Mouse (Mus musculus) CD4-positive, CD25-positive, alpha-beta regulatory T cell, adult 2 months (primary cell): Measurements from ENCODE around the gene Anapc16.

Experiments
- DNase-seq: peaks from one replicate; pipeline ENCODE4 v3.0.0-alpha.2; 2012; ENCODE audit warnings: low read depth, low spot score

The Anapc16 gene

DNA sequence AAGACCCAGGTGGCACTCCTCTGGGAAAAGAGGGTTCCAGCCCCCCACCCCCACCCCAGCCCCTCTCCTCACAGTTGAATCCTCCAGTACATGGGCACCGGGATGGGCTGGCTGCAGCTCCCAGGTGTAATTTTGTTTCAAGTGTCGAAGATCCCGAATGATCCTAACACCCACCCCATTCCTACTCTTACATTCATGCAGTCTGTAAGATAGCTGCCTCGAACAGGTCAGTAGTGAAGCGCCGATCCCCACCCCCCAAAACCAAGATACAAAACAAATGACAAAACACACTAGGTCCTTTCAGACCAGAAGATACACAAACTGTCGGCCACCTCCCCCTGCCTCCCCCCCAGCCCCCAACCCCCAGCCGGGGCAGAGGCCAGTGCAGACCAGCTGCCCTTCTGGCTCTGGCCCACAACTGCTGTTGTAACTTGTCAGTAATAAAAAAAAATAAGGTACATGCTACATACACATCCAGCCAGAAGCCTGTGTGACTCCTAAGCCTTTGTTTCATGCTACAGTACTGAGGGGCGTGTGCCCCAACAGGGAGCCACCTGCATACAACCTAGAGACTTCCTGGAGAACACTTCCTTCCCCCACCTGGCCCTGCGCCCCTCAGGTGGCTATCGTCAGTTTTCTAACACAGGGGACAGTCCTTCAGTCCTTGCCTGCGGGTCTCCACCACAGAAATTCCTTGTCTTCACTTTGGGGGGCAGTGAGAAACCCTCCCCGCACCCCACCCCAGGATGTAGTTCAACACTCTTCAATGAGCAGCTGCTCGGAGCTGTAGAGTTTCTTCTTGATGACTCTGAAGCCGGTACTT is 52.9 kb downstream of the Anapc16 start:
- DNase-seq = peak; percentile 45

- no peak for DNase-seq
These were observed 53.7 kb downstream of the Anapc16 start for GRCm38 (mm10) chr10:59949255-59949648.

GRCm38 (mm10) chr10:59948363-59949254 is 54.3 kb downstream of the Anapc16 start:
- DNase-seq = no peak

DNA sequence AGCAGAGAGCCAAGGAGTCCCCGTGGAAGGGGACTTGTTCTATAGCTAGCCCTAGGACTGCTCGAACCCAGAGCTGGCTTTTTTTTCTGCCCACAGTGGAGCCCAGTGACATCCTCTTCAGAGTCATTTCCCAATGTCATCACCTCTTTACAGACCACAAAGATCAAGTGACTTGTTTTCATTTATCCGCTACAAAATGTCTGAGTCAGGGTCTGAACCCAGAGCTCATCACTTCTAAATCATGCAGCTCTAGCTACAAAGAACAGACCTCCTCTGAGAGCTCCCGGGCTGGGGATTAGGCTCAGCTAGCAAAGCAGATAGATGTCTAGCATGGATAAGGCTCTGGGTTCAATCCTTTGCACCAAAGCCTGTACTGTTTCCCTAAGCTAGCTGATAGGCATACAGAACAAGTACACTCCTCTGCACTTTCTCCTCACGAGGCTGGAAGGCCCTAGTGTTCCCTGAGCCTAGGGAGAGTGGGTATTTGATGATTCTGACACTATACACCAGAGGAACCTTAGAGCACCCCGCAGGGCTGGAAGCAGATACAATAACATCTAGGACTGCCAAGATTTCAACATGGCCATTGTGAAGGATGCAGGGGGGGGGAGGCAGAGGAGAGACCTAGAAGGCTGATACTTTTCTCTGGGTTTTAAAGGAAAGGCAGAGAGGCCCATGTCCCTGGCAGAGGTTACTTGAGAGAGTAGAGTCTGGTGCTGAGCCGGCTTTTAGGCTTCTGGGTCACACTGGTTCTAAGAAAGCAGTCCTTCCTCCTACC is 55.5 kb downstream of the Anapc16 start:
- DNase-seq = peak; percentile 52

GRCm38 (mm10) chr10:59946362-59946761 is 56.6 kb downstream of the Anapc16 start:
- DNase-seq = no peak

GRCm38 (mm10) chr10:59945416-59945815 is 57.5 kb downstream of the Anapc16 start:
- DNase-seq = no peak

- DNase-seq = no peak
These were observed 59.4 kb downstream of the Anapc16 start for GRCm38 (mm10) chr10:59943421-59943989.

- DNase-seq = no peak
These were observed 60.0 kb downstream of the Anapc16 start for GRCm38 (mm10) chr10:59942847-59943420.

DNA sequence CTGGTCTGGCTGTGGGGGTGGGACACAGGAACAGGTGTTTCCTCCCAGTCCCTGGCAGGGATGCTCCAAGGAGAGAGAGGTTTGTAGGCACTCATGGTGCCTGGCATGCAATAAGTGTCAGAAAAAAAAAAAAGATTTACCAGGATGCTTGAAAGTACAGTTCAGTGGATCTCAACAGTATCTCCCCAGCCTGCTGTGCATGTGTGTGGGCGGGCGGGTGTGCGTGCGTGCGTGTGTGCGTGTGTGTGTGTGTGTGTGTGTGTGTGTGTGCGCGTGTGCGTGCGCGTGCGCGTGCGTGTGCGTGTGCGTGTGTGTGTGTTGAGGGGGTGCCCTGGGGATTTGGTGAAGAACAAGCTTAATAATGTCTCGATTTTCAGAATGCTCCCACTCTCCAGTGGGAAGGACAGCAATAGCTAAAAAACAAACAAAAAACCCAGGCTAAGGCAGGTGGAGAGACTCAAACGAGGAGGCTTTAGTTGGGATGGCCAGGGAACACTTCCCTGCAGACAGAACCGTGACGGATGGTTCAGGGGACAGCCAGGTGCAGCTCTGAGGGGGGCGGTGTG is 60.6 kb downstream of the Anapc16 start:
- peak; percentile 52 for DNase-seq

GRCm38 (mm10) chr10:59939081-59939480 is 63.9 kb downstream of the Anapc16 start:
- DNase-seq = peak; percentile 55

DNA sequence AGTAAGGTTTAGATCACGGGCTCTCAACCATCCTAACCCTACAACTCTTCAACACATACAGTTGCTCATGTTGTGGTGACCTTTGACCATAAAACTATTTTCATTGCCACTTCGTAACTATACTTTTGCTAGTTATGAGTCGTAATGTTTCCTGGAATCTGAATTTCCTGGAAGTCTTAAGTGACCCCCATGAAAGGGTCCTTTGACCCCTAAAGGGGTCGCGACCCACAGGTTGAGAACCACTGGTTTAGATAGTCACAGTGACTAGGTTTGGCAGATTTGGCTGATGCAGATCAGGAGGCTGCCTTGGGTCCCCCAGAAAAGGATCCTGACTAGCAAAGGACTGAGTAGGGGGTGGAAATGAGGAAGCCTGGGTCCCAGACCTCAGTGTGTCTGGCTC is 64.3 kb downstream of the Anapc16 start:
- DNase-seq = no peak
